9 mouse cellular contexts compared by ENCODE assay signal in the genomic region with DNA sequence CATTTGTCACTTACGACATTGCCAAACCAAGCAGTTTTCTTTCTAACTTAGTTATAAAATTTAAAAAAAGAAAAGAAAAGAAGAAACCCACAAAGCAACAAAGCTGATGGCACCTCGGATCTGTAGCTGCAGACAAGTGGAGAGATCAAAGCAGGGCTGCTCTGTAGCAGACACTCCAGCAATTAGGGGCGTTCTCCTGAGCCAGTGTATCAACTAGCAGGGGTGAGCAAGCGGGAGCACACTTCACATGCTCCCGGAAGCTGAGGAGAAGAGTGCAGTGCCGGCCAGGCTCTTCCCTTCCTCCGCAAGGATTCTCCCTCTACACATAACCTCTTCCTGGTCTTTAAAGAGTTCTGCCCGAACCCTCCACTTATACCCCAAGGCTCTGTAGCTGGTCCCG.
A peak's percentile ranks its signal among the peaks of the same experiment; 100 is the strongest.
DNase-seq lines count a peak whose midpoint lies in the region; ATAC-seq and TF ChIP-seq lines count a peak whose summit lies in the region.
"Had no signal": no experiment of that assay in that cellular context is flagged by ENCODE, and none has a peak within 500 bp of the region (broad histone marks: within the 10 kb centered on the region; RNA-seq: fewer than 3 reads in every experiment).

No protein-coding gene starts in this region.

- H3K9ac ChIP-seq in lung, postnatal 0 days (replicated peaks; ENCODE audit: low read depth), result no peak overlapping the region
- H3K9ac ChIP-seq in limb, embryonic 12.5 days (replicated peaks), result no peak overlapping the region
- H3K9ac ChIP-seq in stomach, embryonic 15.5 days, result no peak overlapping the region

- no peak for TF ChIP-seq EP300 in lung, postnatal 0 days (IDR thresholded peaks at IDR 0.05)

- TF ChIP-seq CTCF in lung, postnatal 0 days (IDR thresholded peaks at IDR 0.05), result no peak

- H3K4me3 ChIP-seq in lung, postnatal 0 days (ENCODE audit: low read depth, low read length), result peak overlapping the region; percentile 11; the same call in 1 of the 2 replicates
- peak overlapping the region; percentile 24 for H3K4me3 ChIP-seq in limb, embryonic 12.5 days (replicated peaks)
- peak overlapping the region; percentile 19; the same call in 1 of the 2 replicates for H3K4me3 ChIP-seq in stomach, embryonic 15.5 days (replicated peaks)

- no peak overlapping the region for H3K27ac ChIP-seq in lung, postnatal 0 days (ENCODE audit: low read length)
- no peak overlapping the region for H3K27ac ChIP-seq in limb, embryonic 12.5 days
- H3K27ac ChIP-seq in stomach, embryonic 15.5 days, result no peak overlapping the region

- peak; percentile 4 for DNase-seq in adrenal gland, adult 2 months
- DNase-seq in adrenal gland, adult 18-20 months (ENCODE audit: low spot score in 2 of 2), result no peak
- DNase-seq in lung, postnatal 0 days (ENCODE audit: low spot score), result no peak
- DNase-seq in lung, adult 18-20 months, result no peak
- DNase-seq in urinary bladder, postnatal 10 days (ENCODE audit: low spot score), result no peak
- DNase-seq: cerebellum, postnatal 10 days had no signal

- no peak for ATAC-seq in lung, postnatal 0 days
- ATAC-seq in limb, embryonic 12.5 days (ENCODE audit: insufficient number of reproducible peaks, insufficient read depth, low FRiP score, low TSS enrichment, low read depth), result no peak
- no peak for ATAC-seq in stomach, embryonic 15.5 days (ENCODE audit: insufficient read depth, low FRiP score, low read depth)
- no peak for ATAC-seq in monocyte, adult 5-6 weeks (replicated peaks; ENCODE audit: insufficient number of reproducible peaks, low FRiP score, low TSS enrichment, poor library complexity, severe bottlenecking)

- 0 out of 2 replicates have a peak, but pooled peaks cover 3% of the 10 kb centered on the region for H3K27me3 ChIP-seq in lung, postnatal 0 days (replicated peaks; ENCODE audit: insufficient read depth, low read length)
- H3K27me3 ChIP-seq in limb, embryonic 12.5 days, result peaks cover 58% of the 10 kb centered on the region
- H3K27me3 ChIP-seq in stomach, embryonic 15.5 days (replicated peaks), result 0 out of 2 replicates have a peak, but pooled peaks cover 4% of the 10 kb centered on the region

- no peaks in the 10 kb centered on the region for H3K36me3 ChIP-seq in lung, postnatal 0 days (ENCODE audit: insufficient read depth, low read length)
- H3K36me3 ChIP-seq in limb, embryonic 12.5 days, result no peaks in the 10 kb centered on the region
- no peaks in the 10 kb centered on the region for H3K36me3 ChIP-seq in stomach, embryonic 15.5 days

- peak overlapping the region; percentile 43 for H3K4me2 ChIP-seq in lung, postnatal 0 days (replicated peaks; ENCODE audit: low read depth, low read length)
- peak overlapping the region; percentile 52 for H3K4me2 ChIP-seq in limb, embryonic 12.5 days
- H3K4me2 ChIP-seq in stomach, embryonic 15.5 days, result peak overlapping the region; percentile 48

- H3K4me1 ChIP-seq in lung, postnatal 0 days (ENCODE audit: insufficient read depth, low read depth, low read length), result no peaks in the 10 kb centered on the region
- peaks cover 26% of the 10 kb centered on the region for H3K4me1 ChIP-seq in limb, embryonic 12.5 days (replicated peaks)
- H3K4me1 ChIP-seq in stomach, embryonic 15.5 days, result no peaks in the 10 kb centered on the region

- 6% methylated on average over 9 of the region's 9 CpGs for WGBS in lung, postnatal 0 days
- WGBS in limb, embryonic 12.5 days, result 5% methylated on average over 9 of the region's 9 CpGs
- 9% methylated on average over 9 of the region's 9 CpGs for WGBS in stomach, embryonic 15.5 days

- no peaks in the 10 kb centered on the region for H3K9me3 ChIP-seq in lung, postnatal 0 days (ENCODE audit: low read length)
- H3K9me3 ChIP-seq in limb, embryonic 12.5 days, result no peaks in the 10 kb centered on the region
- no peaks in the 10 kb centered on the region for H3K9me3 ChIP-seq in stomach, embryonic 15.5 days
